Comparison of ENCODE assay signal across 17 mouse cellular contexts in the genomic region with DNA sequence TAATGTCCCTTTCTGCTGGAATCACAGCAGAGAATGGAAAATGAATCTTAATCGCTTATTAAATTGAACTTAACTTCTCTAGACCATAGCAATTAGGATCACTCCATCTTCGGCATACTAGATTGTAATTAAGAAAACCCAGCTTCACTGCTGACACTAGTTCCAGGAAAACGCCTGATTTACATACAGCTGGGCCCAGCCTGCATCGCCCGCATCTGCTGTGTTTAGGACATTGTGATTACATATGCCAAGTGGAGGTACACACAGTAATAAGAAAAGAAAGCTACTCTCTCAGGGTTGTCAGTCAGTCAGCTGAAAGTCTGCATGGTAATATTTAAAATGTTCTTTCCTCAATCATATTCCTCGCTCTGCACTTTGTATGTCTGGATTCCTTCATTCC.
DNase-seq lines count a peak whose midpoint lies in the region; ATAC-seq lines count a peak whose summit lies in the region.
"Had no signal": no experiment of that assay in that cellular context is flagged by ENCODE, and none has a peak within 500 bp of the region (broad histone marks: within the 10 kb centered on the region; RNA-seq: fewer than 3 reads in every experiment).

No protein-coding gene starts in this region.

- no peak overlapping the region for H3K9ac ChIP-seq in midbrain, embryonic 15.5 days
- no peak overlapping the region for H3K9ac ChIP-seq in forebrain, embryonic 16.5 days (replicated peaks; ENCODE audit: low read depth, low read length)
- H3K9ac ChIP-seq in neural tube, embryonic 13.5 days: no peak overlapping the region

- H3K27ac ChIP-seq in midbrain, embryonic 10.5 days (replicated peaks): 0 out of 2 replicates have a peak overlapping the region, but pooled peaks have one; percentile 5
- H3K27ac ChIP-seq in midbrain, embryonic 15.5 days: no peak overlapping the region
- H3K27ac ChIP-seq in forebrain, embryonic 16.5 days (ENCODE audit: low read length): no peak overlapping the region
- H3K27ac ChIP-seq in neural tube, embryonic 13.5 days (replicated peaks): no peak overlapping the region
- H3K27ac ChIP-seq: gastrocnemius, adult 2 months; heart, adult 2 months had no signal

- peak; percentile 6 for DNase-seq in embryo, embryonic 10.5 days (ENCODE audit: low spot score)
- no peak for DNase-seq in embryo, embryonic 10 days (ENCODE audit: low spot score)
- no peak for DNase-seq in midbrain, embryonic 10.5 days (ENCODE audit: low spot score)
- DNase-seq in spleen, adult 12 weeks (ENCODE audit: low spot score): no peak
- no peak for DNase-seq in cerebellum, postnatal 36 days
- DNase-seq: adrenal gland, postnatal 14 days; cerebellum, adult 9-11 months; gastrocnemius, adult 2 months; heart, adult 2 months; kidney, adult 9 months; kidney, postnatal 4 days; right cerebral cortex, postnatal 25 days; thymus, adult 2 months had no signal

- H3K4me2 ChIP-seq in midbrain, embryonic 15.5 days: no peak overlapping the region
- no peak overlapping the region for H3K4me2 ChIP-seq in forebrain, embryonic 16.5 days (ENCODE audit: low read length)
- H3K4me2 ChIP-seq in neural tube, embryonic 13.5 days: no peak overlapping the region

- H3K36me3 ChIP-seq in midbrain, embryonic 10.5 days: no peaks in the 10 kb centered on the region
- H3K36me3 ChIP-seq in midbrain, embryonic 15.5 days (replicated peaks): no peaks in the 10 kb centered on the region
- H3K36me3 ChIP-seq in forebrain, embryonic 16.5 days (ENCODE audit: control insufficient read depth, insufficient read depth): no peaks in the 10 kb centered on the region
- H3K36me3 ChIP-seq in neural tube, embryonic 13.5 days: no peaks in the 10 kb centered on the region

- H3K4me3 ChIP-seq in midbrain, embryonic 10.5 days: no peak overlapping the region
- H3K4me3 ChIP-seq in midbrain, embryonic 15.5 days: no peak overlapping the region
- no peak overlapping the region for H3K4me3 ChIP-seq in forebrain, embryonic 16.5 days (replicated peaks; ENCODE audit: low read length)
- no peak overlapping the region for H3K4me3 ChIP-seq in neural tube, embryonic 13.5 days
- H3K4me3 ChIP-seq: gastrocnemius, adult 2 months; heart, adult 2 months had no signal

- ATAC-seq in midbrain, embryonic 15.5 days (replicated peaks): no peak; the same call in 1 of the 2 replicates
- ATAC-seq in forebrain, embryonic 16.5 days: peak; percentile 96
- ATAC-seq in neural tube, embryonic 13.5 days (ENCODE audit: low read depth): peak; percentile 74; the same call in 1 of the 2 replicates
- ATAC-seq: inflammation-experienced regulatory T-cells, adult 6 months had no signal

- H3K4me1 ChIP-seq in midbrain, embryonic 10.5 days: no peaks in the 10 kb centered on the region
- no peaks in the 10 kb centered on the region for H3K4me1 ChIP-seq in midbrain, embryonic 15.5 days
- H3K4me1 ChIP-seq in forebrain, embryonic 16.5 days (replicated peaks; ENCODE audit: control insufficient read depth, insufficient read depth, low read length): peaks cover 8% of the 10 kb centered on the region
- H3K4me1 ChIP-seq in neural tube, embryonic 13.5 days (replicated peaks): peaks cover 4% of the 10 kb centered on the region; the same call in 1 of the 2 replicates

- no peaks in the 10 kb centered on the region for H3K27me3 ChIP-seq in midbrain, embryonic 10.5 days (ENCODE audit: low read depth, poor library complexity, severe bottlenecking)
- no peaks in the 10 kb centered on the region for H3K27me3 ChIP-seq in midbrain, embryonic 15.5 days (replicated peaks)
- no peaks in the 10 kb centered on the region for H3K27me3 ChIP-seq in forebrain, embryonic 16.5 days (replicated peaks; ENCODE audit: control insufficient read depth, insufficient read depth, low read length)
- no peaks in the 10 kb centered on the region for H3K27me3 ChIP-seq in neural tube, embryonic 13.5 days

- 84% methylated on average over 6 of the region's 6 CpGs for WGBS in midbrain, embryonic 10.5 days
- WGBS in midbrain, embryonic 15.5 days: 39% methylated on average over 6 of the region's 6 CpGs
- 22% methylated on average over 6 of the region's 6 CpGs for WGBS in forebrain, embryonic 16.5 days
- 48% methylated on average over 6 of the region's 6 CpGs for WGBS in neural tube, embryonic 13.5 days

- no peaks in the 10 kb centered on the region for H3K9me3 ChIP-seq in midbrain, embryonic 10.5 days (replicated peaks)
- no peaks in the 10 kb centered on the region for H3K9me3 ChIP-seq in midbrain, embryonic 15.5 days
- H3K9me3 ChIP-seq in forebrain, embryonic 16.5 days (ENCODE audit: control insufficient read depth, low read length): no peaks in the 10 kb centered on the region
- H3K9me3 ChIP-seq in neural tube, embryonic 13.5 days: no peaks in the 10 kb centered on the region
